Mouse (Mus musculus) erythroblast, embryonic 14.5 days (primary cell): ENCODE data around the gene Slc22a23.
A peak's percentile ranks its signal among the peaks of the same experiment; 100 is the strongest.

ENCODE experiments used
- GATA1 ChIP-seq: IDR thresholded peaks from 2 replicates; pipeline ENCODE4 v1.6.1; 2012; ENCODE audit warnings: low read length, inconsistent platforms, mixed read lengths
- TAL1 ChIP-seq: IDR thresholded peaks from 3 replicates; pipeline ENCODE4 v1.6.1; 2012; ENCODE audit warnings: low read length, inconsistent platforms, mixed read lengths

DNA sequence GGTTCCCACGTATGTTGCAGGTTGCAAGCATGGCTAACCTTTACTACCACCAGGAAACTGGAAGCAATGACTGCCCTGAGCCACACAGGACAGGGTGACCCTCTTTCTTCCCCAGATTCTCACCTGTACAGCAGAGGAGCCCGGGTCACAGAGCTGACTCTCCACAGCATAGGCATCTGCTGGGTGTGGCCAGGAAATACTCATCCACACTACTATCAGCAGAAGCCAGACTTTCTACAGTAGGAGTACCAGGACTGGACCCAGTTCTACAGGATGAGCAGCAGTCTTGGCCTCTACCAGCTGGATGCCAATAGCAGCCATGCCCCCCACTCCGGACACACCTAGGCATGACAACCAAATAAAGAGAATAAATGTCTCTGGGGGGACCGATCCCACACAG, 15.4 kb downstream of the Slc22a23 start:
- peak; percentile 32; the same call in 1 of the 2 replicates for TF ChIP-seq GATA1
- TF ChIP-seq TAL1: peak; percentile 87
